Mouse (Mus musculus) kidney, adult 9 months (tissue): Measurements from ENCODE around the gene Pja2.
A peak's percentile ranks its signal among the peaks of the same experiment; 100 is the strongest.
"Not testable (repeated sequence)": the region's sequence is repeated elsewhere in the genome, so short reads cannot be mapped to it uniquely, and the experiment has no call there.

Experiments
- DNase-seq: peaks from one replicate; pipeline ENCODE4 v3.0.0; 2022

Pja2 gene

GRCm38 (mm10) chr17:64331898-64332769, at the start of gene Pja2:
Gene Pja2 (minus strand): TSS chr17:64331916.
- DNase-seq, result peak; percentile 99

- peak; percentile 78 for DNase-seq
Observed at GRCm38 (mm10) chr17:64375327-64375726, 43.6 kb upstream of the Pja2 start.

GRCm38 (mm10) chr17:64363694-64364093, 32.0 kb upstream of the Pja2 start:
- DNase-seq, result no peak

- DNase-seq, result no peak
Observed at GRCm38 (mm10) chr17:64362570-64362969, 30.9 kb upstream of the Pja2 start.

GRCm38 (mm10) chr17:64361911-64362425, 30.3 kb upstream of the Pja2 start:
- DNase-seq, result no peak

- no peak for DNase-seq
Observed at GRCm38 (mm10) chr17:64353940-64354339, 22.2 kb upstream of the Pja2 start.

GRCm38 (mm10) chr17:64346135-64346534, 14.4 kb upstream of the Pja2 start:
- no peak for DNase-seq

- DNase-seq, result no peak
Observed at GRCm38 (mm10) chr17:64344576-64345172, 13.0 kb upstream of the Pja2 start.

- DNase-seq, result no peak
Observed at GRCm38 (mm10) chr17:64341698-64342097, 10.0 kb upstream of the Pja2 start.

- DNase-seq, result no peak
Observed at GRCm38 (mm10) chr17:64339752-64340151, 8.0 kb upstream of the Pja2 start.

GRCm38 (mm10) chr17:64337220-64337619, 5.5 kb upstream of the Pja2 start:
- DNase-seq, result no peak

- no peak for DNase-seq
Observed at GRCm38 (mm10) chr17:64333956-64334355, 2.2 kb upstream of the Pja2 start.

GRCm38 (mm10) chr17:64332770-64333096, 1.0 kb upstream of the Pja2 start:
- DNase-seq, result no peak

GRCm38 (mm10) chr17:64331291-64331897, 322 bp downstream of the Pja2 start:
- no peak for DNase-seq

- no peak for DNase-seq
Observed at GRCm38 (mm10) chr17:64330885-64331284, 831 bp downstream of the Pja2 start.

GRCm38 (mm10) chr17:64324556-64324955, 7.2 kb downstream of the Pja2 start:
- no peak for DNase-seq

- no peak for DNase-seq
Observed at GRCm38 (mm10) chr17:64315428-64315827, 16.3 kb downstream of the Pja2 start.

GRCm38 (mm10) chr17:64314523-64314922, 17.2 kb downstream of the Pja2 start:
- not testable (repeated sequence) for DNase-seq

GRCm38 (mm10) chr17:64297628-64298027, 34.1 kb downstream of the Pja2 start:
- DNase-seq, result no peak

- no peak for DNase-seq
Observed at GRCm38 (mm10) chr17:64292740-64293139, 39.0 kb downstream of the Pja2 start.

GRCm38 (mm10) chr17:64289684-64290083, 42.0 kb downstream of the Pja2 start:
- DNase-seq, result no peak

GRCm38 (mm10) chr17:64288000-64288399, 43.7 kb downstream of the Pja2 start:
- DNase-seq, result no peak

- DNase-seq, result no peak
Observed at GRCm38 (mm10) chr17:64286836-64287235, 44.9 kb downstream of the Pja2 start.

- DNase-seq, result not testable (repeated sequence)
Observed at GRCm38 (mm10) chr17:64281368-64281767, 50.3 kb downstream of the Pja2 start.
